Comparison of ENCODE assay signal across 9 mouse cellular contexts in genomic region chr4:122808108-122808507, GRCm38 (mm10). TPM values are rescaled to one million over a fixed set of nuclear protein-coding genes. Genes with fewer than 3 reads are reported as not detected.
DNase-seq lines count a peak whose midpoint lies in the region; ATAC-seq and TF ChIP-seq lines count a peak whose summit lies in the region.
"Had no signal": no experiment of that assay in that cellular context is flagged by ENCODE, and none has a peak within 500 bp of the region (broad histone marks: within the 10 kb centered on the region; RNA-seq: fewer than 3 reads in every experiment).

No protein-coding gene starts in this region.

- TF ChIP-seq EP300 in liver, postnatal 0 days (IDR thresholded peaks at IDR 0.05; ENCODE audit: low read depth), result no peak

- H3K4me3 ChIP-seq in embryonic facial prominence, embryonic 14.5 days (ENCODE audit: low read depth, low read length), result no peak overlapping the region
- no peak overlapping the region for H3K4me3 ChIP-seq in heart, embryonic 16.5 days (ENCODE audit: low read length)
- no peak overlapping the region for H3K4me3 ChIP-seq in liver, postnatal 0 days (ENCODE audit: low read depth, low read length)
- H3K4me3 ChIP-seq in neural tube, embryonic 15.5 days (replicated peaks), result no peak overlapping the region
- H3K4me3 ChIP-seq in testis, adult 2 months (ENCODE audit: control insufficient read depth, low read depth, low read length), result no peak overlapping the region
- H3K4me3 ChIP-seq: embryonic facial prominence, embryonic 12.5 days had no signal

- H3K36me3 ChIP-seq in embryonic facial prominence, embryonic 14.5 days (ENCODE audit: control insufficient read depth, insufficient read depth, low read length), result no peaks in the 10 kb centered on the region
- no peaks in the 10 kb centered on the region for H3K36me3 ChIP-seq in heart, embryonic 16.5 days (ENCODE audit: control insufficient read depth, insufficient read depth)
- no peaks in the 10 kb centered on the region for H3K36me3 ChIP-seq in liver, postnatal 0 days (replicated peaks; ENCODE audit: insufficient read depth, low read length)
- no peaks in the 10 kb centered on the region for H3K36me3 ChIP-seq in neural tube, embryonic 15.5 days
- H3K36me3 ChIP-seq in testis, adult 2 months (ENCODE audit: control insufficient read depth, insufficient read depth, low read length), result no peaks in the 10 kb centered on the region
- H3K36me3 ChIP-seq: embryonic facial prominence, embryonic 12.5 days had no signal

- 25% methylated on average over 4 of the region's 4 CpGs for WGBS in embryonic facial prominence, embryonic 14.5 days
- WGBS in heart, embryonic 16.5 days, result 26% methylated on average over 4 of the region's 4 CpGs
- 17% methylated on average over 4 of the region's 4 CpGs for WGBS in liver, postnatal 0 days (ENCODE audit: insufficient replicate concordance)
- 25% methylated on average over 4 of the region's 4 CpGs for WGBS in neural tube, embryonic 15.5 days

- no peak overlapping the region for H3K9ac ChIP-seq in embryonic facial prominence, embryonic 14.5 days (ENCODE audit: low read depth, low read length)
- no peak overlapping the region for H3K9ac ChIP-seq in heart, embryonic 16.5 days (ENCODE audit: low read length)
- no peak overlapping the region for H3K9ac ChIP-seq in liver, postnatal 0 days (replicated peaks)
- H3K9ac ChIP-seq in neural tube, embryonic 15.5 days (replicated peaks), result no peak overlapping the region
- H3K9ac ChIP-seq: embryonic facial prominence, embryonic 12.5 days had no signal

- no peak for TF ChIP-seq POLR2A in testis, adult 2 months (IDR thresholded peaks at IDR 0.05; ENCODE audit: control insufficient read depth, low read depth, low read length)

- peak; percentile 67 for DNase-seq in CD4-positive helper T cell, adult 2 months (ENCODE audit: low read depth, low spot score)
- peak; percentile 27 to 58 for DNase-seq in adrenal gland, postnatal 4 days (ENCODE audit: low spot score in 2 of 2)
- peak; percentile 68 for DNase-seq in embryonic facial prominence, embryonic 14.5 days (ENCODE audit: low spot score)
- DNase-seq in kidney, postnatal 10 days, result peak; percentile 78
- peak; percentile 82 for DNase-seq in liver, postnatal 0 days

- ATAC-seq in embryonic facial prominence, embryonic 14.5 days (ENCODE audit: low read depth), result no peak
- peak; percentile 77 for ATAC-seq in heart, embryonic 16.5 days (replicated peaks; ENCODE audit: extremely low read depth, insufficient read depth, low FRiP score)
- peak; percentile 60; the same call in 1 of the 2 replicates for ATAC-seq in liver, postnatal 0 days
- ATAC-seq in neural tube, embryonic 15.5 days (ENCODE audit: low FRiP score), result peak; percentile 28; the same call in 1 of the 2 replicates

- TF ChIP-seq CTCF in liver, postnatal 0 days (IDR thresholded peaks at IDR 0.05; ENCODE audit: low read depth), result peak; percentile 90
- peak; percentile 64; the same call in 1 of the 2 replicates for TF ChIP-seq CTCF in testis, adult 2 months (IDR thresholded peaks at IDR 0.05; ENCODE audit: control insufficient read depth, insufficient read depth, insufficient replicate concordance, low read depth, low read length)

- H3K27ac ChIP-seq in embryonic facial prominence, embryonic 14.5 days (replicated peaks; ENCODE audit: low read depth, low read length), result no peak overlapping the region
- H3K27ac ChIP-seq in heart, embryonic 16.5 days (ENCODE audit: low read length), result no peak overlapping the region
- H3K27ac ChIP-seq in liver, postnatal 0 days (ENCODE audit: low read depth), result no peak overlapping the region
- no peak overlapping the region for H3K27ac ChIP-seq in neural tube, embryonic 15.5 days (replicated peaks)
- no peak overlapping the region for H3K27ac ChIP-seq in testis, adult 2 months (ENCODE audit: control insufficient read depth, insufficient read depth, low read depth, low read length)
- H3K27ac ChIP-seq: embryonic facial prominence, embryonic 12.5 days had no signal

- no peak overlapping the region for H3K4me2 ChIP-seq in embryonic facial prominence, embryonic 14.5 days (ENCODE audit: low read depth, low read length)
- H3K4me2 ChIP-seq in heart, embryonic 16.5 days (ENCODE audit: low read depth, low read length), result no peak overlapping the region
- H3K4me2 ChIP-seq in liver, postnatal 0 days (ENCODE audit: low read depth, low read length), result no peak overlapping the region
- H3K4me2 ChIP-seq in neural tube, embryonic 15.5 days, result no peak overlapping the region
- H3K4me2 ChIP-seq: embryonic facial prominence, embryonic 12.5 days had no signal

- no peaks in the 10 kb centered on the region for H3K9me3 ChIP-seq in embryonic facial prominence, embryonic 14.5 days (ENCODE audit: control insufficient read depth, low read length)
- H3K9me3 ChIP-seq in heart, embryonic 16.5 days (replicated peaks; ENCODE audit: control insufficient read depth, low read length), result no peaks in the 10 kb centered on the region
- no peaks in the 10 kb centered on the region for H3K9me3 ChIP-seq in liver, postnatal 0 days (ENCODE audit: low read length)
- no peaks in the 10 kb centered on the region for H3K9me3 ChIP-seq in neural tube, embryonic 15.5 days (replicated peaks)
- H3K9me3 ChIP-seq: embryonic facial prominence, embryonic 12.5 days had no signal

- no peaks in the 10 kb centered on the region for H3K27me3 ChIP-seq in embryonic facial prominence, embryonic 14.5 days (replicated peaks; ENCODE audit: control insufficient read depth, insufficient read depth, low read length)
- no peaks in the 10 kb centered on the region for H3K27me3 ChIP-seq in heart, embryonic 16.5 days (ENCODE audit: control insufficient read depth, insufficient read depth, low read length)
- no peaks in the 10 kb centered on the region for H3K27me3 ChIP-seq in liver, postnatal 0 days (ENCODE audit: insufficient read depth, low read length)
- H3K27me3 ChIP-seq in neural tube, embryonic 15.5 days (replicated peaks), result no peaks in the 10 kb centered on the region
- H3K27me3 ChIP-seq in testis, adult 2 months (ENCODE audit: control insufficient read depth, insufficient read depth, low read length), result no peaks in the 10 kb centered on the region
- H3K27me3 ChIP-seq: embryonic facial prominence, embryonic 12.5 days had no signal

- no peaks in the 10 kb centered on the region for H3K4me1 ChIP-seq in embryonic facial prominence, embryonic 14.5 days (ENCODE audit: control insufficient read depth, insufficient read depth, low read length)
- no peaks in the 10 kb centered on the region for H3K4me1 ChIP-seq in heart, embryonic 16.5 days (ENCODE audit: control insufficient read depth, insufficient read depth, low read length)
- no peaks in the 10 kb centered on the region for H3K4me1 ChIP-seq in liver, postnatal 0 days (ENCODE audit: insufficient read depth)
- H3K4me1 ChIP-seq in neural tube, embryonic 15.5 days, result no peaks in the 10 kb centered on the region
- no peaks in the 10 kb centered on the region for H3K4me1 ChIP-seq in testis, adult 2 months (ENCODE audit: control insufficient read depth, insufficient read depth, low read length)
- H3K4me1 ChIP-seq: embryonic facial prominence, embryonic 12.5 days had no signal

RNA-seq across cellular contexts. Expression of gene Ppt1, which starts 27.9 kb away (rescaled TPM):
- 10 to 100 TPM; 74.6 to 78.1 TPM for total RNA-seq in adrenal gland, postnatal 4 days (2021)
- polyA plus RNA-seq in embryonic facial prominence, embryonic 14.5 days (2014; fragmentation: Nextera tagmentation; extraction: Ambion mirVana), result 61.3 and 67.2 TPM in 2 replicates
- 73.1 and 91.5 TPM in 2 replicates for polyA plus RNA-seq in heart, embryonic 16.5 days (2015; fragmentation: Nextera tagmentation; extraction: Ambion mirVana)
- polyA plus RNA-seq in liver, postnatal 0 days (2015; fragmentation: Nextera tagmentation; extraction: Ambion mirVana), result 18.6 and 20.3 TPM in 2 replicates
- 97.0 and 121 TPM in 2 replicates for polyA plus RNA-seq in neural tube, embryonic 15.5 days (2015; fragmentation: Nextera tagmentation; extraction: Ambion mirVana)
- polyA plus RNA-seq in testis, adult 2 months (2012; rRNA removed), result 84.2 and 122 TPM in 2 replicates
